Mouse (Mus musculus) MEL (cell line): ENCODE results near the gene Gm9747. TPM values are rescaled to one million over a fixed set of nuclear protein-coding genes. Genes with fewer than 3 reads are reported as not detected.

Source experiments
- DNase-seq: peaks from one replicate; pipeline ENCODE4 v3.0.0; 2011; ENCODE audit warnings: low read depth, low spot score
- H3K27ac ChIP-seq: 2 replicates; pipeline ENCODE4 v1.5.1; 2012; ENCODE audit warnings: low read depth, mild to moderate bottlenecking, control low read depth, low read length, moderate library complexity; ENCODE audit not compliant: control insufficient read depth
- H3K27me3 ChIP-seq, 2 experiments: fragments of 150-350 bp in 1 of 2; sonication (generic) in 1 of 2; 2 replicates each; pipeline ENCODE4 v1.6.1; 2012; ENCODE audit warnings: low read length in 2 of 2, mild to moderate bottlenecking in 2 of 2, improper control_type of control experiment in 1 of 2, moderate library complexity in 1 of 2; ENCODE audit not compliant: insufficient read depth in 2 of 2, control insufficient read depth in 1 of 2
- H3K36me3 ChIP-seq, 2 experiments: 2 replicates each; pipeline ENCODE4 v1.6.1; 2012 to 2014; ENCODE audit warnings: low read length in 2 of 2, improper control_type of control experiment in 1 of 2, inconsistent platforms in 1 of 2, mild to moderate bottlenecking in 1 of 2; ENCODE audit not compliant: insufficient read depth in 2 of 2, control insufficient read depth in 1 of 2
- H3K4me1 ChIP-seq, 2 experiments: fragments of 150-350 bp in 1 of 2; sonication (generic) in 1 of 2; 2 replicates each; pipeline ENCODE4 v1.6.1; 2012; ENCODE audit warnings: low read length in 2 of 2, improper control_type of control experiment in 1 of 2, mild to moderate bottlenecking in 1 of 2; ENCODE audit not compliant: insufficient read depth in 2 of 2, control insufficient read depth in 1 of 2
- H3K4me3 ChIP-seq, 2 experiments: fragments of 150-350 bp in 1 of 2; sonication (generic) in 1 of 2; 2 replicates each; pipeline ENCODE4 v1.5.1; 2012; ENCODE audit warnings: low read depth in 2 of 2, low read length in 2 of 2, mild to moderate bottlenecking in 2 of 2, moderate library complexity in 2 of 2, control low read depth in 1 of 2, improper control_type of control experiment in 1 of 2; ENCODE audit not compliant: control insufficient read depth in 1 of 2, insufficient read depth in 1 of 2
- H3K79me2 ChIP-seq: 2 replicates; pipeline ENCODE4 v1.6.1; 2012; ENCODE audit warnings: mild to moderate bottlenecking, low read length, moderate library complexity; ENCODE audit not compliant: control insufficient read depth, poor library complexity, insufficient read depth
- H3K9ac ChIP-seq: 2 replicates; pipeline ENCODE4 v1.6.1; 2012; ENCODE audit warnings: low read depth, mild to moderate bottlenecking, control low read depth, low read length, moderate library complexity; ENCODE audit not compliant: control insufficient read depth, poor library complexity, severe bottlenecking
- H3K9me3 ChIP-seq: fragments of 150-350 bp; sonication (generic); replicated peaks from 2 replicates; pipeline ENCODE4 v1.6.1; 2012; ENCODE audit warnings: mild to moderate bottlenecking, low read length, improper control_type of control experiment, moderate library complexity; ENCODE audit not compliant: insufficient read depth
- CHD1 ChIP-seq: IDR thresholded peaks from 2 replicates; pipeline ENCODE4 v1.6.1; 2012; ENCODE audit warnings: low read depth, mild to moderate bottlenecking, inconsistent platforms, low read length, improper control_type of control experiment
- CHD2 ChIP-seq: IDR thresholded peaks from 2 replicates; pipeline ENCODE4 v1.6.1; 2011; ENCODE audit warnings: low read length, improper control_type of control experiment
- CTCF ChIP-seq, 3 experiments: IDR thresholded peaks in 2 of 3; conservative IDR thresholded peaks in 1 of 3; 2 replicates each; pipeline ENCODE4 v1.5.1; 2011 to 2012; ENCODE audit warnings: low read length in 3 of 3, low read depth in 2 of 3, mild to moderate bottlenecking in 2 of 3, improper control_type of control experiment in 1 of 3, inconsistent platforms in 1 of 3, mixed read lengths in 1 of 3, moderate library complexity in 1 of 3; ENCODE audit not compliant: control insufficient read depth in 1 of 3, insufficient read depth in 1 of 3, poor library complexity in 1 of 3, severe bottlenecking in 1 of 3
- E2F4 ChIP-seq: IDR thresholded peaks from 2 replicates; pipeline ENCODE4 v1.6.1; 2011; ENCODE audit warnings: low read depth, low read length, improper control_type of control experiment, borderline replicate concordance
- EP300 ChIP-seq, 2 experiments: IDR thresholded peaks; 2 replicates each; pipeline ENCODE4 v1.6.1; 2011; ENCODE audit warnings: improper control_type of control experiment in 2 of 2, low read length in 2 of 2, low read depth in 1 of 2, mild to moderate bottlenecking in 1 of 2
- ETS1 ChIP-seq: IDR thresholded peaks from 2 replicates; pipeline ENCODE4 v1.6.1; 2012; ENCODE audit warnings: low read depth, mild to moderate bottlenecking, inconsistent platforms, low read length, improper control_type of control experiment, moderate library complexity
- GABPA ChIP-seq: IDR thresholded peaks from 2 replicates; pipeline ENCODE4 v1.6.1; 2012; ENCODE audit warnings: low read depth, mild to moderate bottlenecking, inconsistent platforms, low read length, improper control_type of control experiment, moderate library complexity
- GATA1 ChIP-seq: IDR thresholded peaks from 2 replicates; pipeline ENCODE4 v1.6.1; 2011; ENCODE audit warnings: low read depth, low read length, improper control_type of control experiment
- HCFC1 ChIP-seq: IDR thresholded peaks from 2 replicates; pipeline ENCODE4 v1.6.1; 2012; ENCODE audit warnings: low read depth, mild to moderate bottlenecking, inconsistent platforms, low read length, improper control_type of control experiment, moderate library complexity
- JUND ChIP-seq: IDR thresholded peaks from 2 replicates; pipeline ENCODE4 v1.6.1; 2011; ENCODE audit warnings: low read depth, mild to moderate bottlenecking, improper control_type of control experiment, low read length
- MAZ ChIP-seq: IDR thresholded peaks from 2 replicates; pipeline ENCODE4 v1.6.1; 2012; ENCODE audit warnings: low read depth, mild to moderate bottlenecking, inconsistent platforms, low read length, improper control_type of control experiment
- POLR2AphosphoS2 ChIP-seq: IDR thresholded peaks from 2 replicates; pipeline ENCODE4 v1.6.1; 2011; ENCODE audit warnings: low read length, improper control_type of control experiment
- POLR2AphosphoS5 ChIP-seq: IDR thresholded peaks from 2 replicates; pipeline ENCODE4 v1.6.1; 2012; ENCODE audit warnings: low read depth, borderline replicate concordance, mild to moderate bottlenecking, inconsistent platforms, low read length, moderate library complexity, mixed read lengths
- RAD21 ChIP-seq: IDR thresholded peaks from 2 replicates; pipeline ENCODE4 v1.6.1; 2011; ENCODE audit warnings: mild to moderate bottlenecking, low read depth, low read length, improper control_type of control experiment
- SMC3 ChIP-seq: IDR thresholded peaks from 2 replicates; pipeline ENCODE4 v1.6.1; 2011; ENCODE audit warnings: low read depth, low read length, improper control_type of control experiment
- TAL1 ChIP-seq: IDR thresholded peaks from 2 replicates; pipeline ENCODE4 v1.6.1; 2012; ENCODE audit warnings: mild to moderate bottlenecking, inconsistent platforms, low read length, moderate library complexity, mixed read lengths
- TBP ChIP-seq: IDR thresholded peaks from 2 replicates; pipeline ENCODE4 v1.8.0; 2011; ENCODE audit warnings: low read depth, low read length, improper control_type of control experiment
- TCF12 ChIP-seq: IDR thresholded peaks from 2 replicates; pipeline ENCODE4 v1.6.1; 2014; ENCODE audit warnings: low read depth, mild to moderate bottlenecking, inconsistent platforms, low read length, improper control_type of control experiment, moderate library complexity
- USF1 ChIP-seq: IDR thresholded peaks from 2 replicates; pipeline ENCODE4 v1.6.1; 2014; ENCODE audit warnings: low read depth, mild to moderate bottlenecking, inconsistent platforms, low read length, improper control_type of control experiment, moderate library complexity
- ZC3H11A ChIP-seq: IDR thresholded peaks from 2 replicates; pipeline ENCODE4 v1.6.1; 2012; ENCODE audit warnings: low read depth, mild to moderate bottlenecking, inconsistent platforms, low read length, improper control_type of control experiment
- ZKSCAN1 ChIP-seq: IDR thresholded peaks from 2 replicates; pipeline ENCODE4 v1.6.1; 2012; ENCODE audit warnings: low read depth, mild to moderate bottlenecking, inconsistent platforms, low read length, improper control_type of control experiment, moderate library complexity
- ZMIZ1 ChIP-seq: IDR thresholded peaks from 2 replicates; pipeline ENCODE4 v1.6.1; 2012; ENCODE audit warnings: low read depth, mild to moderate bottlenecking, inconsistent platforms, low read length, improper control_type of control experiment, moderate library complexity
- ZNF384 ChIP-seq: IDR thresholded peaks from 2 replicates; pipeline ENCODE4 v1.6.1; 2012; ENCODE audit warnings: low read depth, mild to moderate bottlenecking, inconsistent platforms, low read length, improper control_type of control experiment
- polyA plus RNA-seq, 2 experiments: library from polyadenylated mRNA; stranded (reverse) in 1 of 2; unstranded in 1 of 2; fragments of >175 nt in 1 of 2; fragments of >200 nt in 1 of 2; gene quantifications; 2 replicates each; pipeline versions ENCODE4 v1.2.1 to v1.2.4; 2012; ENCODE audit warnings: low replicate concordance in 2 of 2, low read depth in 1 of 2; ENCODE audit not compliant: insufficient read length in 2 of 2, insufficient read depth in 1 of 2, missing spikeins in 1 of 2
- total RNA-seq: library from RNA; depleted of rRNA; stranded (reverse); fragments of 300-350 nt; gene quantifications from 2 replicates; pipeline ENCODE4 v1.2.3, GENCODE M21; 2012

The Gm9747 gene
- total and polyA plus RNA-seq, 3 experiments = not detected

DNA sequence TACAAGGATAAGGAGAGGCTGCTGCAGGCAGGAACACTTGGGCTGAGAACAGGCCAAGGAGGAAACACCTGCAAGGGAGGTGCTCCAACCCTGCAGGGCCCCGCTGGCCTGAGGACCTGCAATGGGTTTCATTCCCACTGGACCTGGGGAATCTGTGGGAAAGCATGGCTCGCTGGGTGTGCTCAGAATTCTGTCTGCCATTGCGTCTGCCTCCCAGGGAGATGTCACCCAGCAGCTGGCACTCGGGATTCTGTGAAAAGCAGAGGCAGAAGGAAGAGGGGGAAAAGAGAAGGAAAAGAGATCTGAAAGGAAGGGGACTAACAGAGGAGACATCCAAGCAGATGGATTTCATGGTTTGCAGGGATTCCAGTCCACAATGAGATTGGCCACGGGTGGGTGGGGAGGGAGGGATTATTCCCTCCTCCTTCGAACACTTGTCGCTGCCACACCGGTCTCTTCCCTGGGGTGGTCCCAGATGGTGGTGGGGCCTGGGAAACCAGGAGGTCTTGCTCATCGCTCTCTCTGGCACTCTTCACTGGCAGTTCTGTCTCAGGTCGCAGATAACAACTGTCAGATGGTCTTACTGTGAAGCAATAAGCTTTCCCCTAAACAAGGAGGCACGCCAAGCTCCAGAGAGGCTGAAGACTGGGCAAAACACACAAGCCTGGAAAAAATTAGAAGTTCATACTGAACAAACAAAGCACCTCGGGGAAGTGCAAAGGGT lies 12.1 kb upstream of the Gm9747 start:
- DNase-seq = no peak
- no peak overlapping the region for H3K4me3 ChIP-seq
- TF ChIP-seq ZNF384 = no peak
- no peak for TF ChIP-seq E2F4
- no peak for TF ChIP-seq ZMIZ1
- no peak for TF ChIP-seq TAL1
- TF ChIP-seq TCF12 = no peak
- TF ChIP-seq SMC3 = no peak
- TF ChIP-seq MAZ = no peak
- no peak for TF ChIP-seq JUND
- no peak for TF ChIP-seq RAD21
- TF ChIP-seq TBP = no peak
- no peaks in the 10 kb centered on the region for H3K79me2 ChIP-seq
- no peaks in the 10 kb centered on the region for H3K27me3 ChIP-seq
- no peak overlapping the region for H3K9ac ChIP-seq
- H3K4me1 ChIP-seq = no peaks in the 10 kb centered on the region
- no peaks in the 10 kb centered on the region for H3K9me3 ChIP-seq
- no peak overlapping the region for H3K27ac ChIP-seq
- H3K36me3 ChIP-seq = no peaks in the 10 kb centered on the region

GRCm38 (mm10) chr1:82221462-82221861 lies 11.4 kb upstream of the Gm9747 start:
- DNase-seq = no peak
- H3K9ac ChIP-seq = no peak overlapping the region
- no peaks in the 10 kb centered on the region for H3K27me3 ChIP-seq
- no peak for TF ChIP-seq EP300 (IDR thresholded peaks at IDR 0.05; ENCODE audit: low read depth in 1 of 2, low read length in 2 of 2)
- no peak for TF ChIP-seq ZNF384
- no peak for TF ChIP-seq CHD2
- no peak for TF ChIP-seq GATA1
- no peak for TF ChIP-seq RAD21
- TF ChIP-seq CHD1 = no peak
- TF ChIP-seq GABPA = no peak
- no peak for TF ChIP-seq JUND
- no peak for TF ChIP-seq USF1
- no peak for TF ChIP-seq SMC3
- no peak for TF ChIP-seq MAZ
- no peak for TF ChIP-seq HCFC1
- no peak for TF ChIP-seq ZC3H11A
- TF ChIP-seq POLR2AphosphoS2 = no peak
- TF ChIP-seq CTCF (IDR thresholded peaks at IDR 0.05 in 2 of 3, conservative IDR thresholded peaks at IDR 0.05 in 1 of 3; ENCODE audit: control insufficient read depth in 1 of 3, insufficient read depth in 1 of 3, low read depth in 2 of 3, low read length in 3 of 3, poor library complexity in 1 of 3, severe bottlenecking in 1 of 3) = no peak
- no peak for TF ChIP-seq ZKSCAN1
- no peak for TF ChIP-seq E2F4
- TF ChIP-seq ETS1 = no peak
- TF ChIP-seq POLR2AphosphoS5 = no peak
- H3K27ac ChIP-seq = no peak overlapping the region
- no peaks in the 10 kb centered on the region for H3K4me1 ChIP-seq
- H3K9me3 ChIP-seq = no peaks in the 10 kb centered on the region
- no peaks in the 10 kb centered on the region for H3K79me2 ChIP-seq
- H3K36me3 ChIP-seq = no peaks in the 10 kb centered on the region
- no peak overlapping the region for H3K4me3 ChIP-seq
